Mouse (Mus musculus) ES-Bruce4 (cell line): Measurements from ENCODE around the gene Pcdh9.

Experiments used
- CTCF ChIP-seq: IDR thresholded peaks from one replicate; pipeline ENCODE4 v1.8.1; 2011; ENCODE audit warnings: low read depth, low read length
- POLR2A ChIP-seq: IDR thresholded peaks from one replicate; pipeline ENCODE4 v1.8.1; 2011; ENCODE audit warnings: low read length; ENCODE audit not compliant: insufficient read depth

- no peak for TF ChIP-seq POLR2A
- TF ChIP-seq CTCF: no peak
Observed at GRCm38 (mm10) chr14:93347031-93347430, 543.4 kb downstream of the Pcdh9 start.
